Comparison of ENCODE assay signal across 9 mouse cellular contexts in the genomic region with DNA sequence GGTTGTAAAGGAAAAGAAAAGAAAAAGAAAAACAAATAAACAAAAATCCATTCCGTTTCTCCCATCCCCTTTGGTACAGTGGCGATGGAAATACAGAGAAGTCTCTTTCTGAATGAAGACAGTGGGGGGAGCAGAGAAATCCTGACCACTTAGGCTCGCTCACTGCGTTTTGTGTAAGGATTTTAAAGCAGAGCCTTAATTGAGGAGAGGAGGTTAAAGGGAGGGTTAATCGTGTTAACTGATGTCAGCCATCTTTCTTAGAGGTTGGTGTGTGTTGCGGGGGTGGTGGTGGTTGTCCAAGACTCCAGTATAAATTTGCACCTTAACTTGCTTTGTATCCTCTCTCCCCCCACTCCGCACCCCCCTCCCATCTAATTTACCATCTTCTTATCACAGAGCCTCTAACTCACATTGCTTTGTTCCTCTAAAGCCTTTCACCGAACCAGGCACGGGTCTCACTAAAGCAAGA. TPM values are rescaled to one million over a fixed set of nuclear protein-coding genes. Genes with fewer than 3 reads are reported as not detected.
DNase-seq lines count a peak whose midpoint lies in the region; ATAC-seq lines count a peak whose summit lies in the region.
"Had no signal": no experiment of that assay in that cellular context is flagged by ENCODE, and none has a peak within 500 bp of the region (broad histone marks: within the 10 kb centered on the region; RNA-seq: fewer than 3 reads in every experiment).

No protein-coding gene starts in this region.

- no peak for DNase-seq in heart, postnatal 36 days
- DNase-seq in midbrain, embryonic 11.5 days (ENCODE audit: low spot score, missing footprints), result peak; percentile 83
- no peak for DNase-seq in thymus, postnatal 36 days
- DNase-seq in gastrocnemius, postnatal 10 days, result no peak
- no peak for DNase-seq in ovary, postnatal 10 days (ENCODE audit: low spot score)
- DNase-seq: thymus, postnatal 25 days had no signal

- peak overlapping the region; percentile 91 for H3K9ac ChIP-seq in heart, embryonic 11.5 days (ENCODE audit: low read depth, low read length)
- no peak overlapping the region; the same call in 1 of the 2 replicates for H3K9ac ChIP-seq in hindbrain, embryonic 16.5 days (ENCODE audit: low read depth, low read length)
- no peak overlapping the region; the same call in 1 of the 2 replicates for H3K9ac ChIP-seq in midbrain, embryonic 11.5 days (ENCODE audit: low read length)

- 29% methylated on average over 9 of the region's 9 CpGs for WGBS in heart, embryonic 11.5 days (ENCODE audit: insufficient replicate concordance)
- WGBS in hindbrain, embryonic 16.5 days, result 59% methylated on average over 9 of the region's 9 CpGs
- WGBS in midbrain, embryonic 11.5 days, result 55% methylated on average over 9 of the region's 9 CpGs

- intact Hi-C loops in heart, postnatal 36 days (cut with DNase I), result no loop called here

- 0 out of 2 replicates have a peak, but pooled peaks have one; percentile 0 for ATAC-seq in heart, embryonic 11.5 days (replicated peaks; ENCODE audit: insufficient number of reproducible peaks, low FRiP score, low TSS enrichment)
- ATAC-seq in common myeloid progenitor, adult 5-6 weeks (replicated peaks; ENCODE audit: low read depth, poor library complexity, severe bottlenecking), result 0 out of 2 replicates have a peak, but pooled peaks have one; percentile 6
- no peak for ATAC-seq in hindbrain, embryonic 16.5 days
- ATAC-seq in midbrain, embryonic 11.5 days (ENCODE audit: low FRiP score), result no peak

- H3K4me2 ChIP-seq in heart, embryonic 11.5 days, result peak overlapping the region; percentile 97
- peak overlapping the region; percentile 98 for H3K4me2 ChIP-seq in hindbrain, embryonic 16.5 days (ENCODE audit: low read length)
- peak overlapping the region; percentile 97 for H3K4me2 ChIP-seq in midbrain, embryonic 11.5 days

- H3K27me3 ChIP-seq in heart, embryonic 11.5 days (ENCODE audit: control insufficient read depth, insufficient read depth, low read length), result no peaks in the 10 kb centered on the region
- H3K27me3 ChIP-seq in hindbrain, embryonic 16.5 days (replicated peaks; ENCODE audit: control insufficient read depth, insufficient read depth, low read length), result no peaks in the 10 kb centered on the region
- no peaks in the 10 kb centered on the region for H3K27me3 ChIP-seq in midbrain, embryonic 11.5 days (ENCODE audit: control insufficient read depth, insufficient read depth, low read length)

- H3K9me3 ChIP-seq in heart, embryonic 11.5 days (replicated peaks; ENCODE audit: control insufficient read depth, low read length), result no peaks in the 10 kb centered on the region
- H3K9me3 ChIP-seq in hindbrain, embryonic 16.5 days (ENCODE audit: control insufficient read depth, low read length), result peaks cover 2% of the 10 kb centered on the region; the same call in 1 of the 2 replicates
- no peaks in the 10 kb centered on the region for H3K9me3 ChIP-seq in midbrain, embryonic 11.5 days (ENCODE audit: control insufficient read depth, low read length)

- peaks cover 6% of the 10 kb centered on the region for H3K36me3 ChIP-seq in heart, embryonic 11.5 days (ENCODE audit: control insufficient read depth, insufficient read depth, low read length)
- peaks cover 14% of the 10 kb centered on the region for H3K36me3 ChIP-seq in hindbrain, embryonic 16.5 days (ENCODE audit: control insufficient read depth, insufficient read depth, low read length)
- H3K36me3 ChIP-seq in midbrain, embryonic 11.5 days (ENCODE audit: control insufficient read depth, insufficient read depth, low read length), result peaks cover 10% of the 10 kb centered on the region; the same call in 1 of the 2 replicates

- H3K4me3 ChIP-seq in heart, embryonic 11.5 days (ENCODE audit: low read depth, low read length), result peak overlapping the region; percentile 76
- peak overlapping the region; percentile 72 for H3K4me3 ChIP-seq in hindbrain, embryonic 16.5 days (ENCODE audit: low read length)
- peak overlapping the region; percentile 69 for H3K4me3 ChIP-seq in midbrain, embryonic 11.5 days (ENCODE audit: low read depth, low read length)

- H3K27ac ChIP-seq in heart, embryonic 11.5 days (ENCODE audit: low read depth, low read length), result peak overlapping the region; percentile 95
- no peak overlapping the region for H3K27ac ChIP-seq in hindbrain, embryonic 16.5 days (ENCODE audit: low read depth, low read length)
- H3K27ac ChIP-seq in midbrain, embryonic 11.5 days (ENCODE audit: low read depth, low read length), result no peak overlapping the region

- H3K4me1 ChIP-seq in heart, embryonic 11.5 days (ENCODE audit: control insufficient read depth, insufficient read depth, low read length), result peaks cover 27% of the 10 kb centered on the region
- peaks cover 19% of the 10 kb centered on the region for H3K4me1 ChIP-seq in hindbrain, embryonic 16.5 days (ENCODE audit: control insufficient read depth, insufficient read depth, low read depth, low read length)
- peaks cover 10% of the 10 kb centered on the region for H3K4me1 ChIP-seq in midbrain, embryonic 11.5 days (ENCODE audit: control insufficient read depth, insufficient read depth, low read length)

RNA-seq across cellular contexts. Expression of gene Pelo, which starts 1.0 kb away (rescaled TPM):
- 12.7 and 12.9 TPM in 2 replicates for polyA plus RNA-seq in heart, embryonic 11.5 days (2014; fragmentation: Nextera tagmentation; extraction: Ambion mirVana)
- total RNA-seq in heart, postnatal 36 days (2021), result 10 to 100 TPM; 17.2 to 17.8 TPM
- 8.3 and 10.0 TPM in 2 replicates for total RNA-seq in common myeloid progenitor, adult 5-6 weeks (2017)
- polyA plus RNA-seq in hindbrain, embryonic 16.5 days (2015; fragmentation: Nextera tagmentation; extraction: Ambion mirVana), result 5.8 and 6.7 TPM in 2 replicates
- 6.7 and 7.4 TPM in 2 replicates for polyA plus RNA-seq in midbrain, embryonic 11.5 days (2014; fragmentation: Nextera tagmentation; extraction: Ambion mirVana)
- 10 to 100 TPM; 11.5 to 16.5 TPM for total RNA-seq in gastrocnemius, postnatal 10 days (2021)

RNA-seq across cellular contexts. Expression of gene Gm49395, which starts 10.7 kb away (rescaled TPM):
- 8.3 and 11.1 TPM in 2 replicates for polyA plus RNA-seq in heart, embryonic 11.5 days (2014; fragmentation: Nextera tagmentation; extraction: Ambion mirVana)
- 10 to 100 TPM; 10.5 to 11.9 TPM for total RNA-seq in heart, postnatal 36 days (2021)
- 11.1 TPM in 1 of 2 replicates, not detected in the other for total RNA-seq in common myeloid progenitor, adult 5-6 weeks (2017)
- polyA plus RNA-seq in hindbrain, embryonic 16.5 days (2015; fragmentation: Nextera tagmentation; extraction: Ambion mirVana), result 2.4 and 3.4 TPM in 2 replicates
- 3.2 and 3.6 TPM in 2 replicates for polyA plus RNA-seq in midbrain, embryonic 11.5 days (2014; fragmentation: Nextera tagmentation; extraction: Ambion mirVana)
- 1 to 10 TPM; 5.4 to 7.9 TPM for total RNA-seq in gastrocnemius, postnatal 10 days (2021)

RNA-seq across cellular contexts. Expression of gene Itga1, which starts 10.8 kb away (rescaled TPM):
- 31.0 and 31.4 TPM in 2 replicates for polyA plus RNA-seq in heart, embryonic 11.5 days (2014; fragmentation: Nextera tagmentation; extraction: Ambion mirVana)
- total RNA-seq in heart, postnatal 36 days (2021), result 10 to 100 TPM; 38.2 to 42.4 TPM
- 1.5 and 1.9 TPM in 2 replicates for total RNA-seq in common myeloid progenitor, adult 5-6 weeks (2017)
- polyA plus RNA-seq in hindbrain, embryonic 16.5 days (2015; fragmentation: Nextera tagmentation; extraction: Ambion mirVana), result 6.2 TPM in 2 replicates
- 5.4 and 6.3 TPM in 2 replicates for polyA plus RNA-seq in midbrain, embryonic 11.5 days (2014; fragmentation: Nextera tagmentation; extraction: Ambion mirVana)
- 10 to 100 TPM; 29.8 to 39.3 TPM for total RNA-seq in gastrocnemius, postnatal 10 days (2021)

Comparison
In these comparisons a context has a peak if more than half of its experiments do, and no peak if none do; other contexts are left out.
1. ATAC-seq: peak in heart, embryonic 11.5 days (single experiment) and common myeloid progenitor, adult 5-6 weeks (single experiment); none in hindbrain, embryonic 16.5 days (single experiment) and midbrain, embryonic 11.5 days (single experiment).
2. RNA of gene Itga1, which starts 10.8 kb away (total RNA-seq): 38.2 to 42.4 TPM in heart, postnatal 36 days and 29.8 to 39.3 TPM in gastrocnemius, postnatal 10 days; 1.5 to 1.9 TPM in common myeloid progenitor, adult 5-6 weeks; every median in the first group is over 10 times any median in the second.
3. Peak in every context shown above with its lines, with median percentiles within 50 percentile points of each other: H3K4me2 ChIP-seq and H3K4me3 ChIP-seq.